Mouse (Mus musculus): Measurements from ENCODE around the gene Dffb. TPM values are rescaled to one million over a fixed set of nuclear protein-coding genes. Genes with fewer than 3 reads are reported as not detected.
"Not testable (repeated sequence)": the region's sequence is repeated elsewhere in the genome, so short reads cannot be mapped to it uniquely, and the experiment has no call there.

Dffb gene
- polyA plus RNA-seq, 1 experiment, result 7.7 TPM

GRCm38 (mm10) chr4:153950372-153950771 lies 24.6 kb downstream of the Dffb start:
- Histone ChIP-seq H3K4me3 (ENCODE audit: insufficient read depth, low read length) (no peak overlapping the region), H3K4me1 (ENCODE audit: control insufficient read depth, insufficient read depth, low read length) (no peaks in the 10 kb centered on the region), H3K27ac (ENCODE audit: insufficient read depth, low read length) (no peak overlapping the region)
- TF ChIP-seq CTCF (IDR thresholded peaks at IDR 0.05; ENCODE audit: borderline replicate concordance, insufficient read depth, low read length) (no peak), POLR2A (IDR thresholded peaks at IDR 0.05; ENCODE audit: low read depth, low read length) (no peak)

GRCm38 (mm10) chr4:153945741-153946140 lies 29.2 kb downstream of the Dffb start:
- Histone ChIP-seq H3K4me1 (ENCODE audit: control insufficient read depth, insufficient read depth, low read length) (no peaks in the 10 kb centered on the region), H3K27ac (ENCODE audit: insufficient read depth, low read length) (no peak overlapping the region), H3K4me3 (ENCODE audit: insufficient read depth, low read length) (no peak overlapping the region)
- no peak for TF ChIP-seq POLR2A (IDR thresholded peaks at IDR 0.05; ENCODE audit: low read depth, low read length)
- TF ChIP-seq CTCF (IDR thresholded peaks at IDR 0.05; ENCODE audit: borderline replicate concordance, insufficient read depth, low read length), result no peak

DNA sequence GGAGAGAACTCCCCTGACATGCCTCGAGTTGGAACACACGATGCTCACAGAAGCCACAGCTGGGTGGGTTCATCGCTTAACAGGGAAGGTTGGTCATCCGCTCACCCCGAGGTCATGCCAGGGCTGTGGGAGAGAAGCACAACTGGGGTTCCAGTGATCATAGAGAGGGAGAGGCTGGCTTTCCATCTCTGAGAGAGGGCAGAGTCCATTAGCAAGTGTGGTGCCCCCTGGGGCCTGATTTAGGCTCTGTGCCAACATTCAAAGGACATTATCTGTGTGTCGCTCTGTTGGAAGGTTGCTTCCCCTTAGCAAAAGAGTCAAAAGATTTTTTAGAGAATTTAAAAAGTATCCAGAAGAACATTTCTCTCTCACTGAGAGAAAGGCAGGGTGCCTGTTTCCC lies 30.7 kb downstream of the Dffb start:
- no peak for TF ChIP-seq CTCF (IDR thresholded peaks at IDR 0.05; ENCODE audit: borderline replicate concordance, insufficient read depth, low read length)
- no peak for TF ChIP-seq POLR2A (IDR thresholded peaks at IDR 0.05; ENCODE audit: low read depth, low read length)
- no peaks in the 10 kb centered on the region for H3K4me1 ChIP-seq (ENCODE audit: control insufficient read depth, insufficient read depth, low read length)
- no peak overlapping the region for H3K27ac ChIP-seq (ENCODE audit: insufficient read depth, low read length)
- H3K4me3 ChIP-seq (ENCODE audit: insufficient read depth, low read length), result no peak overlapping the region

DNA sequence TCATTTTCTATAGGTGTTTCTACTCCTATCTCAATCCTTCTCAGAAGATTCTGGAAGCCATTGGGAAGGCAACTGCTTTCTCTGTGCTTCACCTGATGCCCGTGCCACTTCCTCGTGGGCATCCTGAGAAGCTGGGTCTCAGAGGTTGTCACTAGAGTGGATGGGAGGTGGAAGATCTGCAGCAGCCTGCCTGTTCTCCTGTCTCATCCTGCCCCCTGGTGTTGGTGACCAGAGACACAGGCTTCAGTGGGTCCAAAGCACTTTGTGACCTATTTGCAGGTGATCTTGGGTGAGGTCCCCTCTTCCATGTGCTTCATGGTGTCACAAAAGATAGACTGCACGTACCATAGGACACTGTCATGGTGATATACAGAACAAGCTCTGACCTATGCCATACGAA lies 31.7 kb downstream of the Dffb start:
- Histone ChIP-seq H3K4me1 (ENCODE audit: control insufficient read depth, insufficient read depth, low read length) (no peaks in the 10 kb centered on the region), H3K27ac (ENCODE audit: insufficient read depth, low read length) (no peak overlapping the region), H3K4me3 (ENCODE audit: insufficient read depth, low read length) (no peak overlapping the region)
- TF ChIP-seq CTCF (IDR thresholded peaks at IDR 0.05; ENCODE audit: borderline replicate concordance, insufficient read depth, low read length) (peak; percentile 65), POLR2A (IDR thresholded peaks at IDR 0.05; ENCODE audit: low read depth, low read length) (no peak)

- H3K4me1 ChIP-seq (ENCODE audit: control insufficient read depth, insufficient read depth, low read length), result no peaks in the 10 kb centered on the region
- TF ChIP-seq POLR2A (IDR thresholded peaks at IDR 0.05; ENCODE audit: low read depth, low read length), result no peak
- no peak for TF ChIP-seq CTCF (IDR thresholded peaks at IDR 0.05; ENCODE audit: borderline replicate concordance, insufficient read depth, low read length)
- no peak overlapping the region for H3K4me3 ChIP-seq (ENCODE audit: insufficient read depth, low read length)
- no peak overlapping the region for H3K27ac ChIP-seq (ENCODE audit: insufficient read depth, low read length)
These were observed 45.0 kb downstream of the Dffb start for GRCm38 (mm10) chr4:153929921-153930320.

DNA sequence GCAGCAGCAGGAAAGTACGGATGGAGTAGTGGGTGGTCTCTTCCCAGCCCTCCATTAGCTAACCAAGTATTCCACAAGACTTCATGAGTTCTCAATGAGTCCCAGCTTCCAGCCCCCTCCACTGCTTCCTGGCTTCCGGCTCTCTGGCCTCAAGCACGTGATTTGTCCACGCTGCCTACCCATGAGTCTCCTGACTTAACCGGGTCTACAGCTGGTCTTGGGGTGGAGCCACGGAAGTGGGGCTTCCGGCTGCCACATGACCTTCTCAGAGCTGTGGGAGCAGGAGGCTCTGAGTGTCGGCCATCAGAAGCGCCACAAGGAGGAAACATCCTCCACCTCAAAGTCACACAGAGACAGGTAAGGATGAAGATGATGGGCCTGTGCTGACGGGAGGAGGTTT lies 45.5 kb downstream of the Dffb start:
- TF ChIP-seq CTCF (IDR thresholded peaks at IDR 0.05; ENCODE audit: borderline replicate concordance, insufficient read depth, low read length) (no peak), POLR2A (IDR thresholded peaks at IDR 0.05; ENCODE audit: low read depth, low read length) (no peak)
- Histone ChIP-seq H3K27ac (ENCODE audit: insufficient read depth, low read length) (no peak overlapping the region), H3K4me3 (ENCODE audit: insufficient read depth, low read length) (no peak overlapping the region), H3K4me1 (ENCODE audit: control insufficient read depth, insufficient read depth, low read length) (no peaks in the 10 kb centered on the region)

DNA sequence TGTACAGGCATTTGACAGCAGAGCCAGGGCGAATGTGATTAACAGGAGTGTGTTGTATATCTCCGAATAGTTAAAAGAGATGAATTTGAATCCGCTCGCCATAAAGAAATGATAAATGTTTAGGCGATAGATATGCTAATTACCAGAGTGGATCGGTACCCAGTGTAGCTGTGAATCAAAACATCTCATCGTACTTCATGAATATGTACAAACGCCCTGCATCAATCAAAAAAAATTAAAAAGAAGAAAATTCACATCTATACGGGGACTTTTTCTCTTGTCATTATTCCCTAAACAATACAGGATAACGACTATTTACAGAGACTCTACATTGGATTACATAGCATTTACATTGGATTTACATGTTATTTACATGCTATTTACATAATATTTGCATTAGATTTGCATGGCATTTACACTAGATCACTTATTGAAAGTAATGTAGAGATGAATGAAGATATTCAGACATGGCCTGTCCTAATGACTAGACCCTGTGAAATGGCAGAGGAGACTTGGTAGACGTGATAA lies 46.1 kb downstream of the Dffb start:
- Histone ChIP-seq H3K4me1 (ENCODE audit: control insufficient read depth, insufficient read depth, low read length) (no peaks in the 10 kb centered on the region), H3K4me3 (ENCODE audit: insufficient read depth, low read length) (no peak overlapping the region), H3K27ac (ENCODE audit: insufficient read depth, low read length) (no peak overlapping the region)
- TF ChIP-seq CTCF (IDR thresholded peaks at IDR 0.05; ENCODE audit: borderline replicate concordance, insufficient read depth, low read length) (no peak), POLR2A (IDR thresholded peaks at IDR 0.05; ENCODE audit: low read depth, low read length) (no peak)

DNA sequence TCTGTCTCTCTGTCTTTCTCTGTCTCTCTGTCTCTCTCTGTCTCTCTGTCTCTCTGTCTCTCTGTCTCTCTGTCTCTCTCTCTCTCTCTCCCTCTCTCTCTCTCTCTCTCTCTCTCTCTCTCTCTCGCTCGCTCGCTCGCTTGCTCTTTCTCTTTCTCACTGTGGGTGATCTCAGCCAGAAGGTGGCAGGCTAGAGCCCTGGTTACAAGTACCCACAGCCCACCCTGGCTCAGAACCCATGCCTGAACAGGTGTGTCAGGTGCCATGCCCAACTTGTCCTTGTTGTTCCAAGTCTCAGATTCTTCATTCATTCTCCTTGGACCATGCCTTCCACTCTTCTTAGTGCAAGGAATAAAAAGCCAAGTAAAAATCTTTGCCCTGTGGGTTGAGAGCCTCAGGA lies 52.8 kb downstream of the Dffb start:
- H3K4me3 ChIP-seq (ENCODE audit: insufficient read depth, low read length); H3K27ac ChIP-seq (ENCODE audit: insufficient read depth, low read length); H3K4me1 ChIP-seq (ENCODE audit: control insufficient read depth, insufficient read depth, low read length): not testable (repeated sequence)

DNA sequence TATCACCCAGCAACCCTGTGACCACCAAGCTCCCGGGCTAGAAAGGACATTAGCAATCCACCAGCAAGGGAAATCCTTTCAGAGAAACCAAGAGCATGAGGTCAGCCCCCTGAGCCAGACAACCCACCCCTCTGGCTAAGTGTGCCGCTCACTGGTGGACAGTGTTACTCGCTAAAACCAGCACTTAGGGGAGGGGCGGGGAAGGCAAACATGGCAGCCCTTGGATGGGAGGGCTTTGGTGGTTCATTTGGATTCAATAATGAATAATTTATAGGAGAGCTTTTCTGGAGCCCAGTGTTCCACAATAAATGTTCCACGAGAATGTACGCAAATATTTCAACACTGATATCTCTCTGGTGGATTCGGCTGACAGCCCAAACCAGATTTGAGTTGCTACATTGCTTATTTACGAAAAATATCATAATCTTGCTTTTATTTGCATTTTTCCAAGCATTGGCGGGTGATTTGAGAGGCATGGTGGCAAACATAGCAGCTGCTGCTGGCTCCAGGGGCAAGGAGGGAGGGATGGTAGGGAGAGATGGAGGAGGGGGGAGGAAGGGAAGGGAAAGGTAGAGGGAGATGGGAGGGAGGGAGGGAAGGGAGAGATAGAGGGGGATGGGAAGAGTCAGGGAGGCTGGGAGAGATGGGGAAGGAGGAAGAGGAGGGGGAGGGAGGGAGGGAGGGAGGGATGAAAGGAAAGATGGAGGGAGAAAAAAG lies 54.3 kb downstream of the Dffb start:
- Histone ChIP-seq H3K4me3 (ENCODE audit: insufficient read depth, low read length) (no peak overlapping the region), H3K27ac (ENCODE audit: insufficient read depth, low read length) (no peak overlapping the region), H3K4me1 (ENCODE audit: control insufficient read depth, insufficient read depth, low read length) (no peaks in the 10 kb centered on the region)
- no peak for TF ChIP-seq CTCF (IDR thresholded peaks at IDR 0.05; ENCODE audit: borderline replicate concordance, insufficient read depth, low read length)

- TF ChIP-seq CTCF (IDR thresholded peaks at IDR 0.05; ENCODE audit: borderline replicate concordance, insufficient read depth, low read length) (no peak), POLR2A (IDR thresholded peaks at IDR 0.05; ENCODE audit: low read depth, low read length) (no peak)
- H3K4me3 ChIP-seq (ENCODE audit: insufficient read depth, low read length), result no peak overlapping the region
- no peak overlapping the region for H3K27ac ChIP-seq (ENCODE audit: insufficient read depth, low read length)
- no peaks in the 10 kb centered on the region for H3K4me1 ChIP-seq (ENCODE audit: control insufficient read depth, insufficient read depth, low read length)
These were observed 57.0 kb downstream of the Dffb start for GRCm38 (mm10) chr4:153917773-153918500.

Other genes with a start within 250 kb of the Dffb start
- gene A430005L14Rik, start 17.9 kb downstream of the Dffb start, polyA plus RNA-seq (2011; ENCODE audit: insufficient read length, low read depth, missing spikeins), result 14.2 and 18.5 TPM in 2 replicates
- gene Cep104, start 68 bp upstream of the Dffb start, polyA plus RNA-seq (2011; ENCODE audit: insufficient read length, low read depth, missing spikeins), result 11.4 and 16.0 TPM in 2 replicates
- gene Lrrc47, start 36.6 kb upstream of the Dffb start, polyA plus RNA-seq (2011; ENCODE audit: insufficient read length, low read depth, missing spikeins), result 40.4 and 41.8 TPM in 2 replicates
- gene Smim1, start 51.1 kb upstream of the Dffb start, polyA plus RNA-seq (2011; ENCODE audit: insufficient read length, low read depth, missing spikeins), result 26.4 and 28.7 TPM in 2 replicates
- gene Ccdc27, start 67.6 kb upstream of the Dffb start, polyA plus RNA-seq (2011; ENCODE audit: insufficient read length, low read depth, missing spikeins), result not detected in 2 replicates
- gene Trp73, start 165.1 kb upstream of the Dffb start, polyA plus RNA-seq (2011; ENCODE audit: insufficient read length, low read depth, missing spikeins), result not detected in 2 replicates
- gene Wrap73, start 167.2 kb upstream of the Dffb start, polyA plus RNA-seq (2011; ENCODE audit: insufficient read length, low read depth, missing spikeins), result 9.9 and 13.0 TPM in 2 replicates
- 85.8 and 86.3 TPM in 2 replicates for gene Tprgl, start 185.5 kb upstream of the Dffb start, polyA plus RNA-seq (2011; ENCODE audit: insufficient read length, low read depth, missing spikeins)
- gene Megf6, start 195.6 kb upstream of the Dffb start, polyA plus RNA-seq (2011; ENCODE audit: insufficient read length, low read depth, missing spikeins), result 2.3 and 22.7 TPM in 2 replicates

Data from embryonic fibroblast, embryonic 13.5 days (primary cell).